Mouse (Mus musculus) kidney, adult 8-10 months (tissue): ENCODE results near the gene Tsen34.
"Not testable (repeated sequence)": the region's sequence is repeated elsewhere in the genome, so short reads cannot be mapped to it uniquely, and the experiment has no call there.

Experiments used
- DNase-seq, 2 experiments: peaks; one replicate each; pipeline ENCODE4 v3.0.0; 2022

The Tsen34 gene

GRCm38 (mm10) chr7:3691919-3692318 lies 744 bp upstream of the Tsen34 start:
- DNase-seq, result no peak

GRCm38 (mm10) chr7:3692987-3693808 lies 535 bp downstream of the Tsen34 start, which contains the start of gene Mboat7:
Mboat7 (minus strand) TSS chr7:3693523.
- DNase-seq, result peak; percentile 99

GRCm38 (mm10) chr7:3693809-3694075 lies 1.1 kb downstream of the Tsen34 start:
- no peak for DNase-seq

- peak; percentile 83 to 89 for DNase-seq
These were observed 1.6 kb downstream of the Tsen34 start for GRCm38 (mm10) chr7:3694076-3694948.

GRCm38 (mm10) chr7:3694949-3695305 lies 2.3 kb downstream of the Tsen34 start:
- DNase-seq, result not testable (repeated sequence)

- no peak for DNase-seq
These were observed 5.8 kb downstream of the Tsen34 start for GRCm38 (mm10) chr7:3698471-3698870.

GRCm38 (mm10) chr7:3703148-3703878 lies 10.7 kb downstream of the Tsen34 start:
- no peak for DNase-seq

- DNase-seq, result peak; percentile 96 to 97
These were observed 11.3 kb downstream of the Tsen34 start, which contains the start of gene Rps9 for GRCm38 (mm10) chr7:3703879-3704441. Rps9 (plus strand) TSS chr7:3703993.

GRCm38 (mm10) chr7:3704475-3704874 lies 11.8 kb downstream of the Tsen34 start:
- no peak for DNase-seq

- not testable (repeated sequence) for DNase-seq
These were observed 12.8 kb downstream of the Tsen34 start for GRCm38 (mm10) chr7:3705461-3705860.

- DNase-seq, result no peak
These were observed 13.2 kb downstream of the Tsen34 start for GRCm38 (mm10) chr7:3705911-3706310.

GRCm38 (mm10) chr7:3706343-3706934 lies 13.8 kb downstream of the Tsen34 start:
- DNase-seq, result no peak

GRCm38 (mm10) chr7:3707027-3707426 lies 14.4 kb downstream of the Tsen34 start:
- no peak for DNase-seq

- DNase-seq, result no peak
These were observed 15.1 kb downstream of the Tsen34 start for GRCm38 (mm10) chr7:3707568-3708413.

GRCm38 (mm10) chr7:3708447-3708980 lies 15.9 kb downstream of the Tsen34 start:
- not testable (repeated sequence) for DNase-seq

GRCm38 (mm10) chr7:3709000-3709399 lies 16.3 kb downstream of the Tsen34 start:
- no peak for DNase-seq

- DNase-seq, result no peak
These were observed 19.7 kb downstream of the Tsen34 start for GRCm38 (mm10) chr7:3712264-3712942.

GRCm38 (mm10) chr7:3715249-3715648 lies 22.6 kb downstream of the Tsen34 start:
- DNase-seq, result no peak

- DNase-seq, result not testable (repeated sequence)
These were observed 27.6 kb downstream of the Tsen34 start, which contains the start of gene Pirb for GRCm38 (mm10) chr7:3720268-3720667. Pirb (minus strand) TSS chr7:3720391.

- DNase-seq, result not testable (repeated sequence)
These were observed 32.8 kb downstream of the Tsen34 start for GRCm38 (mm10) chr7:3725459-3725858.
